Mouse (Mus musculus) CD4-positive, CD25-positive, alpha-beta regulatory T cell, adult 4 months (primary cell): Measurements from ENCODE around the gene 1700029F12Rik. TPM values are rescaled to one million over a fixed set of nuclear protein-coding genes. Genes with fewer than 3 reads are reported as not detected.
"Not testable (repeated sequence)": the region's sequence is repeated elsewhere in the genome, so short reads cannot be mapped to it uniquely, and the experiment has no call there.

Experiments used
- ATAC-seq: one replicate; pipeline ENCODE4 v1.8.0; 2017
- polyA plus RNA-seq, 2 experiments: library from polyadenylated mRNA; unstranded; fragments of 100-300 nt; shearing (Covaris generic); gene quantifications; one replicate each; pipeline ENCODE4 v1.2.1; 2017

The 1700029F12Rik gene
- not detected for polyA plus RNA-seq

DNA sequence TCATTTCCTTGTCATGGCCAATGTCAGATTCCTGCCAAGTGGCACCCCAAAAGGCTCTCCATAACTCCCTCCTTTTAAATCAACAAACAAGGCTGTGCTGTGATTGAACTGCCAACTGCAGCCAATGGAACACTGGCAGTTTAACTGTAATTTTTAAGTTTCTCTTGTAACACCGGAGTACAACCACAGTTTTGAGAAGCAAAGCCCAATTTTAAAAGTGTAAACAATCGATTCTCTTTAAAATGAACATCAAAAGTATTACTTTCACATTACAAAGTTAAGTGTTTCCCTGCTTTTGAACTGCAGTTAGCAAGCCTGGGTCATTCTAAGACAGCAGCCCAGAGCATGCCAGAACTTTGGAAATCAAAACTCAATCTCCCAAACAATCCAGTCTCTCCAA is at the start of gene 1700029F12Rik:
Gene 1700029F12Rik, minus strand, starts transcription at position 101 of the 400 bp plus-strand sequence.
- no peak for ATAC-seq

DNA sequence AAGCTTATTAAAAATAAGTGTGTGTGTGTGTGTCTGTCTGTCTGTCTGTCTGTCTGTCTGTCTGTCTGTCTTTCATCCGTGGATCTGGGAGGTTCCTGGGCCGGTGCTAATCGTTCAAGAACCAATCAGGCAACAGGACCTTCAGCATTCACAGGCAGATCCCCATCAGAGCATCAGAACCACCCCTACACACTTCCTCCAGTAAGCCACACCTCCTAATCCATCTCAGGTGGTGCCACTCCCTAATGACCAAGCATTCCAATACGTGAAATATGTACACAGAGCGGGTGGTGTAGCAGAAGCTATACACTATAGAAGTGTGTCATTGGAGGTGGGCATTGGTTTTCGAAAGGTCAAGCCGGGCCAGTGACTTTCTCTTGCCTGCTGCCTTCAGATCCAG is 48.3 kb upstream of the 1700029F12Rik start:
- no peak for ATAC-seq

DNA sequence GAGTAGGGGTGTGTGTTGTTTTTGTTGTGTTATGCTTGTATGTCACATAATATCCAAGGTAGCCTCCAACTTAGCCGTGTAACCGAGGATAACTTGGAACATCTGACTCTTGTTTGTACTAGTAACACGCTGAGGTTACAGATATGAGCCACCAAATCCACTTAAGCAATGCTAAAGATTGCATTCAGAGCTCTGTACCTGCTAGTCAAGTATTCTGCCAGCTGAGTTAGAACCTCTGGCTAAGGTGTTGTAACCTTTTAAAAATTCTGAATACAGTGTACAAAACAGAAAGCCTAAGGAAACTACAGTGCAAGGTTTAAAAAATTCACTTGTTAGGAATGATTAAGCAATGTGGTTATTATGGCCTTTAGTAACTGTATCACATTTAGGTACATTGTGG is 46.5 kb upstream of the 1700029F12Rik start:
- ATAC-seq: no peak

DNA sequence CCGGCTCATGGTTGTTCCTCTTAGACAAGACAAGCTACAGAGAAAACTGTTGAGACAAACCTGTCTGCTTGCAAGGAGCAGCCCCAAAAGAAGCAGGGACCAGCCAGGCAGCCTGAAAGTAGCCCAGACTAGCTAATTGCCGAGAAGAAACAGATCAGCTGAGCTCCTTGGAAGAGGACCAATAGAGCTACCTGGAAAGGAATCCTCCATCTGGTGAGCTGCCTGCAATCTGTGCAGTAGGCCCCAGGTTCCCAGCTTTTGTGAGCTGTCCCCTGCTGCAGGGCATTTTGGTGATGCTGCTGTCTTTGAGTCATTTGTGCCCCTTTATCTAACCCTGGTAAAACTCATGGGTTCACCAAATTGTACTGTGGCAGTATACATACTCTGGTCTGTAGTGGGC is 46.0 kb upstream of the 1700029F12Rik start:
- ATAC-seq: no peak

DNA sequence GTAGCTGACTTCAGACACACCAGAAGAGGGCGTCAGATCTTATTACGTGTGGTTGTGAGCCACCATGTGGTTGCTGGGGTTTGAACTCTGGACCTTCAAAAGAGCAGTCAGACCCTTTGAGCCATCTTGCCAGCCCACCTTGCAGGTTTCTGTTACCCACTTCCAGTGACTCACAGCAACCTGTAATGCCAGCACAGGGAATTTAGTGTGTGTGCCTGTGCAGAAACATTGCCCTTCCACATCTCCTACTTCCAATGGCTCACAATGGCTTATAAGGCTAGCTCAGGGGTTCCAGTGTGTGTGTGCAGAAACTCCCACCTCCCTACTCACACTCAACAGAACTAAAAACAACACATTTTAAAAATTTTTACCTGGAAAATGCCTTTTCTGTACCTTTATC is 43.4 kb upstream of the 1700029F12Rik start:
- no peak for ATAC-seq

DNA sequence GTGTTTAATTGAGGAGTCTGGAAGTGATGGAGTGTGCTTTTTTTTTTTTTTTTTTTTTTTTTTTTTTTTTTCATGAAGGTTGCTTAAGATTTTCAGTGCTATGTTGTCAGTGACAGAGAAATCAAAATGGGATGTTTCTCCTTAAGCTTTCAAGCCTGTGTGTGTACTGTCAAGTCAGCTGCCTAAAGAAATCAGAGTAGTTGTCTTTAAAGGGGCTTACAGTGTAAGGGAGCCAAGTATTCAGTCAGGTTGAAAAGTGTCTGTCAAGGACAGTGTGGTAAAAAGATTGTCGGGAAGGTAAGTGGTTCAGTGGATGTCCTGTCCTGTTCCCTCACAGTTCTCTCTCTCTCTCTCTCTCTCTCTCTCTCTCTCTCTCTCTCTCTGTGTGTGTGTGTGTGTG is 39.3 kb upstream of the 1700029F12Rik start:
- no peak for ATAC-seq

DNA sequence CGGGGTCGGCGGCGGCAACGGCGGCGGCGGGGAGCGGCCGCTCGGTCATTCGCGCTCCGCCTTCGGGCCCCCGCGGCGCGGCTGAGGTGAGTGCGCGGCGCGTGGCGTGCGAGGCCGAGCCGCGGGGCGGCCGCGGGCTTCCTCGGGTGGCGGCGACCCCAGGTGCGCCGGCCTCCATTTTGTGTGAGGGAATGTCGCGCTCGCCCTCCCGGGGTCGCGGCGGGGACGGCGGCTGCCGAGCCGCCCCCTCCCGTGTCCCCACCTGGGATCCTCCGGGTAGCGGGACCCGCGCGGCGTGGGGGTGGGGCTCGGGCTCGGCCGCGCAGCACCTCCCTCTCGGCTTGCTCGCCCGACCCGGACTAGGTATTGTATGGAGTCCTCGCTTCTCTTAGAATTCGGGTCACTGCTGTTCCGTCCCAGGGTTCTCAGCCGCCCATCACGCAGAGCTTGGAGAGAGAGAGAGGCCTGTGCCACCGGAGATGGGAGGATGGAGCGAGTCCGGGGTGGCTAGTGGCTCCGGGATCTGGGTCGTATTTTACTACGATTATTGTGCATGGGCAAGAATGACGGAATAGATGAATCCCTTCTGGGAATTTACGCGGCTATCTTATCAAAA is 37.6 kb upstream of the 1700029F12Rik start:
- ATAC-seq: no peak

DNA sequence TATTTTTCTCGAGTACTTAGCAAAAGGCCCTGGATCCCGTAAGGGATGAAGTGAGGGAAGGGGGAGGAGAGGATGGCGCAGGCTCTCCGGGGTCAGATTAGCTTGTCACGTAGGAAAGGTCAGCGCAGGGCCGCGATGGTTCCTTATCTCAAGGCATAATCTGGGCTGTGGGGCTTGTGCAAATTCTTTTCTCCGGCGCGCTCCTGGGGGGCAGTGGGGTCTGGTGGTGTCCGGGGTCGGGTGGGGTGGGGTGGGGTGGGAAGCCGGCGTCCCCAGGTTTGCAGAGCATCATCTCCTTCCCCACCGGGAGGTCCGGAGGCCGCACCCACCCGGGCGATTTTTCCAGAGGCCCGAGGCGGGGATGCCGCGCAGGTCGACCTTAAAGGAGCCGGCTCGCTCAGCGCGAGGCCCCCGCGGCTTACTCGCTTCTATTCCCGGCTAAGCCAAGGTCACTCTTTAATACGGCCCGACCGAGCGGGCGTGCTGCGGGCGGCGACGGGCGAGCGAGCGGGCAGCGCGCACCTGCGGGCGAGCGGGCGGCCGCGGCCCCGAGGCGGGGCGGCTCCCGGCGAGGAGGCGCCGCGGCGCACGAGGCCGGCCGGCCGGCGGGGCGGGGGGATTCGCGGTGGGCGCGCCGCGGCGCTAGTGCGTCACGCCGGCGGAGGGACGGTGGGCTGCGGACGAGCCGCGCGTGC is 36.9 kb upstream of the 1700029F12Rik start:
- no peak for ATAC-seq

DNA sequence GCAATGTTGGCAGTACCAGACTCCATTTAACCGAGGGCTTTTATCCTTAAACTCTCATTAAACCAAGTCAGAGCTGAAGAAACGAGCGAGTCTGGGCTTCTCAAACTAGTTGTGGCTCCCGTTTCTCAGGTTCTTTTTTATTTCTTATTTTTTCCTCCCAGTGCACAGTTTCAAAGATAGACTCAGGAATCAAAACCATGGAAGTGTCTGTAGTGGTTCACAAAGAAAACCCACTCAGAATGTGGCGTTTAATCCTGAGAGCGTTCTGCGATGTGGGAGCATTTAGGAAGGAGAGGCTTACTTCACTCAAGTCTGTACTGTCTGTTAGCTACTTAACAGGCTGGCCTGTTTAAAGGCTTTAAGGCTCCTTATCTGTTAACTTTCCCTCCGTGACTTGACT is 34.0 kb upstream of the 1700029F12Rik start:
- ATAC-seq: no peak

DNA sequence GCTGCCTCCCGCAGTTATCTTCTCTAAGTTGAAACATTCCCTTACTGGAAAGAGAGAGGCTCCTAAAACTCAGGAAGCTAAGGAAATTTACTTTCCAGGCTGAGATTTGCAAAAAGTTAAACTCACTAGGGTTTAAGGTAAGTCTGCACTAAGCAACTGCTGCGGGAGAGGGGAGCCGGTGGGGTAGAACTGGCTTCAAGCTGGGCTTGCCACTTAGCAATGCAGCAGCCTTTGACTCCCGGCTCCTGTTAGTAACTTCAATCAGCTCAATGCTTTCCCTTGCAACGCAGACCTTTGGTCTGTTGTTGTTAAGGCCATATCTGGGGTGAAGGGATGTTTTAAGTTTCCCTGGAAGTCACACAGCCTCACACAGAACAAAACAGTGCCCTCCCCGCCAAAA is 33.5 kb upstream of the 1700029F12Rik start:
- ATAC-seq: no peak

DNA sequence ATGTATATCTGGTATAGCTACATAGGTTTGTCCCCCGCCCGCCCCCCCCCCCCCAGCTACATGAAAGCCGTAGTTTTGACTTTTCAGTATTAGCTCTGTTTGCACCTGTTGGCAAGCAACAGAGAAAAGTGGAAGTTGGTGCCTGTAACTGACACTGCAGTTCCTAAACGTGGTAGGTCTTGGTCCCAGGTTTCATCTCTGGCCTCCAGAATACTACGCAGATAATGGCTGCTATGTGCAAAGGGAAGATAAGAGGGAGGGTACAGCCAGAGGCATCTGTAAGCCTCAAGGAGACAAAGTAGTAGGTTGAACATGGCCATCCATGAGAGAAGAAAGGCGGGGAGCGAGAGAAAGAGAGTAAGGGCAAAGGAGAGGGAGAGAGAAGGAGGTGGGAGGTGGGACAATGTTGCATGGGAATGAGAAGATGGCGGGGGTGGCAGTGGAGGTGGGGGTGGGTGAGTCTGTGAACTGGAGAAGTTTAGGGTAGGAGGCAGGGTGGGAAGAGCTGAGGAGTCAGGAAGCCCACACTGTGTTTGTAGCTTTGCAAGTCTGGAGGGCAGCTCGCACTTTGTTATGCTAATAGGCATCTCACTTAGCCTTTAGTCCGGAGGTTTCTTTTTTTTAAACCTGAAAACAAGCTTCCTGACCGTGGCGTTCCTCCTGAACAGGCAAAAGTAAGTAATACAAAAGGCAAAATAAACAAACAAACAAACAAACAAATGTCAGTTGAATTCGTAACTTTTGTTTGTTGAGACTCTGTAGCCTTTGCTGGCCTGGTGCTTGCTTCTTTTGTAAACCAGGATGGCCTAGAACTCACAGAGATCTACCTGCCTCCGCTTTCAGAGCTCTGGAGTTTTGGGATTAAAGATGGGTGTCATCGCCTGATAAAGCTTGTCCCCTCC is 32.7 kb upstream of the 1700029F12Rik start, which contains the start of gene Fam169a:
Gene Fam169a, plus strand, starts transcription at position 638 of the 902 bp plus-strand sequence.
- ATAC-seq: no peak

DNA sequence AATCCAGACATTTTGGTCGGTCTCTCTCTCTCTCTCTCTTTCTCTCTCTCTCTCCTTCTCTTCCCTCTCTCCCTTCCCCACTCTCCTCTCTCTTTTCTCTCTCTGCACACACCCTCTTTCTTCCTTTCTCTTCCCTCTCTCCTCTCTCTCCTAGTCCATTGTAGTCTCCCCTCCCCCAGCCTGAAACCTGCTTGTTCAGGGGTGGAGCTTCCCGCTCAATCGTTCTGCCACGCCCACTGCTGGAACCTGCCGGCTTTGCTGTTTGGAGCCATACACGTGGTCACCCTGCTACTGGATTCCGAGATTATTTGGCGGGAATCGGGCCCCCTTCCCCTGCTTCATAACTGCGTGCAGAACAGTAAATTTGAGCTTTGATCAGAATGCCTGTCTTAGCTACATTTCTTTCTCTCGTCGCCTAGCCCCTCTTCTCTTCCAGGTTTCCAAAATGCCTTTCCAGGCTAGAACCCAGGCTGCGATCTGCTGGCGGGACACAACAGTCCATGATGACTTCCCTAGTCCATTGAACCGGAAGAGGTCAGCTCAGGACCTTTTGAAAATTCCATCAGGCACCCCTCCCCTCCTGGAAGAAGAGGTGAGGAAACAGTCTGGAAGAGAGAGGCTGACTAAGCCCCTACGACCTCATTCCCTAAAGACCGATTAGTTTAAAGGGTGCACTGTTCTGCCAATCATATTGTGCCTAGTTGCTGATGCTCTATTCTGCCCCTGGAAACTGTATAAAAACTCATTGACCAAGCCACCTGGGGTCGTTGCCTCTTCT is 30.9 kb upstream of the 1700029F12Rik start:
- ATAC-seq: not testable (repeated sequence)

DNA sequence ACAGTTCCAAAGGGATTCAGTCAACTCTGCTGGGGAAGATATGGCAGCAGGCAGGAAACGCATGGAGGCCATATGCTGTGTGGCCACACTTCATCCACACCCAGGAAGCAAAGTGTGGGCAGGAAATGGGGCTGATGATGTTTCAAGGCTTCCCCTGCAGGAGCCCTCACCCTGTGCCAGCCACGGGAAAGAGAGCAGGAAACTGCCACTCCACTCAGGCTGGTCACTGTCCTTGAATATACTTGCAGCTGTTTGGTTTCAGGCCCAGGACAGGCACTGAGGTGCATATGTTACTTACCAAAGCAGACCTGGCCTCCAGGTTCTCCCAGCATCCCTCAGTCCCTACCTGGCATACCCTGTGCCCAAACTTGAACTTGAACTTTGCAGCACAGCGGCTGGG is 30.3 kb upstream of the 1700029F12Rik start:
- no peak for ATAC-seq

DNA sequence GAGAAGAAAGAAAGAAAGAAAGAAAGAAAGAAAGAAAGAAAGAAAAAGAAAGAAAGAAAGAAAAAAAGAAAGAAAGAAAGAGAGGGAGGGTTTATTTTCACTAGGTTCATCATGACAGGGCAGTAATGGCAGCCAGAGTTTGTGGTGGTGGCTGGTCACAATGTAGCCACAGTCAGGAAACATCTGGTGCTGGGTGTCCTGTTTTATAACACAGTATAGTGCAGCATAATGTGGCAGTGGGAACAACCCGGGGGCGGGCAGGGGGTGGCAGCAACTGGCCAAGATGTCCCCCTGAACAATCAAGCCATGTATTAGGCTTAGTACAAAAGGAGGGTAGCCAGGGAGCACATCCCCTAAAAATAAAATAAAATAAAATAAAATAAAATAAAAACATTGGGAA is 29.3 kb upstream of the 1700029F12Rik start:
- ATAC-seq: no peak

DNA sequence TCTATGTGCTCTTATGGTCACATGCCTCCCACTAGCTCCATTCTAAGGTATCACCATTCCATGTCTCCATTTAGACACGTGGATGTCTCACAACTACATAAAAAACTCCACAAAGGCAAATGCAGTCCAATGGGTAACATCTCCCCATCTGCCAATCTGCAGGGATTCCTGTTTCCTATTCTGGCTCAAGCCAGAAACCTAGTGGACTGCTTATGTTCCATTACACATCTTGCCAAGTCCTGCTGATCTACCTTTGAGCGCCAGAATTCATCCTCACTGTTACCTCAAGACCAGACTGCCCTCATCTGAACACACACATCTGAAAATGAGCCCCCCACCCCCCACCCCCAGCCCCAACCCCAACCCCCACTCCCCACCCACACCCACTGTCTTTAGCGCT is 28.0 kb upstream of the 1700029F12Rik start:
- ATAC-seq: no peak

DNA sequence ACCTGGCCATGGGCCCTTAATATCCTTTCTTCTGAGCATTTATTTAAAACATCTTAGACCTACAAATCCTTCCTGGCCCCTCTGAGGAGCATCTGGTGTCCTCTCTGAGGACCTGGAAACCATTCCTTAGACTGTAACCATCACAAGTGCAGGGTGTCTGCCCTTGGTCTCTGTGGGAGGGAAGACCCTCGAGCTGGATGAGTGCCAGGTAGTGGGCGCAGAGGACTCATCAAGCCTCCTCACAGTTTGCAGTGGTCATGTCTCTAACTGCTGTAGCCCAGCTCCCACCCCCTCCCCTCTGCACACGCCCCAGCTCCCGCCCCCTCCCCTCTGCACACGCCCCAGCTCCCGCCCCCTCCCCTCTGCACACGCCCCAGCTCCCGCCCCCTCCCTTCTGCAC is 26.2 kb upstream of the 1700029F12Rik start:
- no peak for ATAC-seq

DNA sequence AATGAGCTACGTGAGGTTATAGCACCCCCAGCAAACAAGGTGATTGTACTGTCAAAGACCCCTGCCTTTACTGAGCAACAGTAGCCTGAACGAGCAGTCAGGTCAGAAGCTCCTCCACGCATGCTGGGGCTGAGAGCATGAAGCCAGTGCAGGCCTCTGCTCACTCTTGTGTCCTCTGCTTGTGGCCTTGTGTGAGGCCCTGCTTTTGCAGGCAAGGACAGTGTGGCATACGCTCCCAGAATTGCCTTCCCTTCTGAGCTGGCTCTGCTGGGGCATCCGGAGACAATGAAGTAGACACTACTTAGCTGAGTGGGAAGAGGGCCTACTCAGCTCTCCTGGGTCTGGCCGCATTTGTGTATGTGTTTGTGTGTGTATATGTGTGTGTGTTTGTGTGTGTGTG is 25.6 kb upstream of the 1700029F12Rik start:
- no peak for ATAC-seq

DNA sequence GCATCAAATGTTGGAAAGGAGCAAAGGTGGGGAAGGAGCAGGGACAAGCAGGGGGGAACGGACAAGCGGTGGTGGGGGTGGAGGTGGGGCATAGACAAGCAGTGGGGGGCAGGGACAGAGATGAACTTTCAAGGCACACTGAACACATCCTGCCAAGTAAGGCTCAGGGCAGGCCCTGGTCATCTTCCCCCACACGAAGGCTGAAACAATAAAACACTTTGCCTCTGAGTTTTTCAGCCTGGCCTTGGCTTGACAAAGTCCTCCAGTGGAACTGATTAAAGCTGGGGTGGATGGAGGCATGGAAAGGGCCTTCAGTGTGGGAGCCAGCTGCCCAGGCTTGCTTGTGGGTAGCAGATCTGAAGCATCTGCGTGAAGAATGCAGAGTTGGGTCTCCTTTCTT is 23.7 kb upstream of the 1700029F12Rik start:
- no peak for ATAC-seq

DNA sequence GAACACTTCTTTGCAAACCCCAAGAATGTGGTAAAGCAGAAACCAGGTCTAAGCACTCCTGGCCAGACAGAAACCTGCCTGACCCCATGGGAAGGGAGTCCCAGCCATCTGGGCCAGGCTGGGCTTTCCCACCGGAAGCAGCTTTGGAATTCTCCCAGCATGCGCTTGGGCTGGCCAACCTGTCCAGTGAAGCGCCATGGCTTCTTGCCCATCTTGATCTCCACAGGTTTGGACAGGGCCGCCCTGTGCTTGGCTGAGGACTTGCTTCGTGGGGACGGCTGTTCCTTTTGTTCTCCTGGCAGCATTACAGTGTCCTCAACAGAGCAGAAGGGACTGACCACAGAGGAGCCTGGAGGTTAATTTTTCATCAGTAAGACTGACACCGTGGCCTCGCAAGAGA is 19.7 kb upstream of the 1700029F12Rik start:
- no peak for ATAC-seq

DNA sequence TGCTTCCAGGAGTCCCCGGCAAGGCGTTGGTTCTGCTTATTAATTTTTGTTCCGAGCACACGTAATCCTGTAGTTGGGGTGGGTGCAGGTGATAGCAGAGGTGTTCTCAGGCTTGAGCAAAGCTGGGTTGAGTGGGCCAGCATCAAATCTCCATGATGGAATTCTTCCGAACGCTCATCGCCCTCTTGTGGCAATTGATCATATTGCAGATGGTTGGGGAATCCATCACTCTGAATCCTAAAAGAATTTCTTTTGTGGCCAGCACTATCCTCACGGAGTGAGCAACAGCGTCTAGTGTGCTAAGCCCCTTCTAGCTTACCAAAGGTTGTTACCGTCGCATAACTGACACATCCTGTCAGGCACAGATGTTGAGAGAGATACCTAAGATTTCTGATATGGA is 18.5 kb upstream of the 1700029F12Rik start:
- ATAC-seq: no peak

DNA sequence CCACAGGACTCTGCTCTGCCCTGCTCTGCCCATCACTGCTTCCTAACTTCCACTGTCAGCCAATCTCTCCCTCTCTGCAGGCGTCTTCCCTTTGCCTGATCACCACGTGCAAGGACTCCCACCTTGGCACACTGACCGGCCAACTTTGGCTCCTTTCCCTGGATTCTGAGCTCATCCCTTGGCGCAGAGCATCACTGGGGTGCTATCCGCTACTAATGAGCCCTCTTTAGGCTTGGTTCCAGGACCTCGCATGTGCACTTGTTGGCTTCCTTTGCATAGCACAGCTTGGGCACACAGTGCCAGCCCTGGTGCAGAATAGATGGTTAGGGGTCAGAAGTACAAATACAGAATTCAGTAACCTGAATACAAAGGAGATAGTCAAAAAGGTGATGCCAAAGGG is 17.0 kb upstream of the 1700029F12Rik start:
- no peak for ATAC-seq

DNA sequence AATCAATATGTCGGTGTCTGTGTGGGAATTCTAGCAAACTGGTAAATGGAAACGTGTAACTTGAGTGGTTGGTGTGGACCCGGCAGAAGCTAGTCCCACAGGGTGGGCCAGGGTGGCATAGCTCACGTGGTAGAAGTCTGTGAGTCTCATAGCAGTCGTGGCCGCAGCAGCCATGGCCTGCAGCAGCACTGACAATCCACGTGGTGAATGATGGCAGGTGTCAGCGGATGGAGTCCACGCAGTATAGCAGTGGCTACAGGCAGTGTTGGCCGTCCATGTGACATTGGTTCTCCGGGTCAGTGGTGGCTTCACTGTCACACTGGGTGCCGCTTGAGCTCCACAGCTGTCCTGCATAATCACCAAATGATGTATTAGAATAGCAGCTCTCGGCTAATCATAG is 4.1 kb downstream of the 1700029F12Rik start:
- ATAC-seq: no peak

DNA sequence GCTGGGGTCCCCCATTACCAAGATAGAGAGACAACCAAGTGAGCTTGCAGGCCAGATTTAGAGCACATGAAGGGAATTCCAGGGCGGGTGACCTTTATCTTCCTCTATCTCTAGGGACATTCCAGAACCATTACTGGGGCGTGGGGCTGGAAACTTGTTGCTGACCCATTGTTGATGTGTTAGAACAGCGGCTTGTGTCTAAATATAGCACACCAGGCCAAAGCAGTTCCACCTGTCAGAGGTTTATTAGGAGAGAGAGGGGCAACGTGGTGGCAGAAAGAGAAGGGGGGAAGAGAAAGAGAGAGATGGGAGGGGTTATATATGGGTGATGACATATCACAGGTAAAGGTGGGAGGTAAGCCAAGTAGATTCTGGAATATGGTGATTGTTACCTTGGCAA is 12.3 kb downstream of the 1700029F12Rik start:
- no peak for ATAC-seq
